Mouse (Mus musculus): ENCODE measurements at regions not wholly inside any gene's neighbourhood (a gene's known extent, or its start where the extent isn't known, plus 50 kb on each side); places are given as distances from the start of the nearest gene placed in this dataset.

- TF ChIP-seq CTCF (IDR thresholded peaks at IDR 0.05; ENCODE audit: low read depth): no peak
- TF ChIP-seq EP300 (optimal IDR thresholded peaks at IDR 0.05): no peak
These were observed 55.4 kb upstream of the Tnrc6a start for GRCm38 (mm10) chr7:123068241-123068640.
